Mouse (Mus musculus): ENCODE measurements around the gene Art1. TPM values are rescaled to one million over a fixed set of nuclear protein-coding genes. Genes with fewer than 3 reads are reported as not detected.

Art1 gene
- polyA plus RNA-seq (2014; fragmentation: Nextera tagmentation; extraction: Ambion mirVana), result 0.88 and 1.2 TPM in 2 replicates

DNA sequence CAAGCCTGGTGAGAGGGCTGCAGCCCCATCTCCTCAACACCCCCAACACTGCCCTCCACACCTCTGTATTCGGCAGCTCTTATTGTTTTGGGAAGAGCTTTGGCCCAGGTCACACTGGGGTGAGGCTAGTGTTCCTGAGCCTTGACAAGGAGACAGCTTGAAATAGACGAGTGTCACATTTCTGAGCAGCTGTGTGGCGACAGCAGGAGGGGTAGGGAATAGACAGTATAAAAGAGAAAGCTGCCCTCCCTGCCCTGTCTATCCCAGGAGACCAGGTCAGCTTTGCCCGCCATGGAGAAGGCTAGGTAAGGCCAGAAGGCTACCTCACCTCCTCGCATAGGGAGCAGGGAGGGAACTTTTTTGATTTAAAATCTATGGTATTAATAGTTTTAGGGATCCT is at the start of gene Art1:
Gene Art1 (plus strand): TSS at position 257 of the 400 bp plus-strand sequence.
- H3K4me3 ChIP-seq (ENCODE audit: low read length), result no peak within 1 kb of the TSS
- 31% methylated on average over 5 of the region's 5 CpGs for WGBS
- no peak within 1 kb of the TSS; the same call in 1 of the 2 replicates for H3K27ac ChIP-seq (ENCODE audit: low read depth, low read length)
- H3K27me3 ChIP-seq (ENCODE audit: control insufficient read depth, insufficient read depth, low read length), result no peaks in the 10 kb centered on the region
- no peaks in the 10 kb centered on the region for H3K36me3 ChIP-seq (ENCODE audit: control insufficient read depth, insufficient read depth, low read length)
- peaks cover 9% of the 10 kb centered on the region for H3K4me1 ChIP-seq (ENCODE audit: control insufficient read depth, insufficient read depth, low read length)
- no peaks in the 10 kb centered on the region for H3K9me3 ChIP-seq (ENCODE audit: control insufficient read depth, low read length)
- peak within 1 kb of the TSS; percentile 53 for H3K4me2 ChIP-seq (replicated peaks; ENCODE audit: low read depth, low read length)
- no peak within 1 kb of the TSS for H3K9ac ChIP-seq (ENCODE audit: low read depth, low read length)
- no peak for ATAC-seq (ENCODE audit: low FRiP score, low TSS enrichment)

GRCm38 (mm10) chr7:102061353-102061752 is 40.2 kb upstream of the Art1 start:
- H3K27ac ChIP-seq (ENCODE audit: low read depth, low read length), result no peak overlapping the region
- H3K9me3 ChIP-seq (ENCODE audit: control insufficient read depth, low read length), result no peaks in the 10 kb centered on the region
- no peaks in the 10 kb centered on the region for H3K27me3 ChIP-seq (ENCODE audit: control insufficient read depth, insufficient read depth, low read length)
- H3K9ac ChIP-seq (ENCODE audit: low read depth, low read length), result no peak overlapping the region
- peaks cover 6% of the 10 kb centered on the region; the same call in 1 of the 2 replicates for H3K4me1 ChIP-seq (ENCODE audit: control insufficient read depth, insufficient read depth, low read length)
- 93% methylated on average over 3 of the region's 3 CpGs for WGBS
- no peak overlapping the region for H3K4me3 ChIP-seq (ENCODE audit: low read length)
- ATAC-seq (ENCODE audit: low FRiP score, low TSS enrichment), result no peak
- peaks cover 18% of the 10 kb centered on the region; the same call in 1 of the 2 replicates for H3K36me3 ChIP-seq (ENCODE audit: control insufficient read depth, insufficient read depth, low read length)
- no peak overlapping the region for H3K4me2 ChIP-seq (replicated peaks; ENCODE audit: low read depth, low read length)

DNA sequence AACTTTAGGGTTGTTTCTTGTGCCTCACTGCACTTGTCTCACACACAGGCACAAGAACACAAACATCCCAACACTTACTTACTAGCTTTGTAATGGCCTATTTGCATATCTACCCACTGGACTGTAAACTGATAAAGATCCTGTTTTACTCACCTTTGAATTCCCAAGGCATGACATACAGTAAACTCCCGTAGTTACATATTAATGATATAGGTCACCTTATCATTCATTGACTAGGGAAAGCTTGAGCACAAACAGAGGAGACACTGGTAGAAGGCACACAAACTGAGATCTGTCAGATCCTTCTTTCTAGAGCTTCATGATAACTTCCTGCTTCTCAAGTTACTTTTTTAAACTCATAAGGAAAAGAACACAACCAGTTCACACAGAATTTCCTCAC is 39.3 kb upstream of the Art1 start:
- Histone ChIP-seq H3K36me3 (ENCODE audit: control insufficient read depth, insufficient read depth, low read length) (peaks cover 13% of the 10 kb centered on the region; the same call in 1 of the 2 replicates), H3K27ac (ENCODE audit: low read depth, low read length) (no peak overlapping the region), H3K4me1 (ENCODE audit: control insufficient read depth, insufficient read depth, low read length) (peaks cover 10% of the 10 kb centered on the region; the same call in 1 of the 2 replicates), H3K27me3 (ENCODE audit: control insufficient read depth, insufficient read depth, low read length) (no peaks in the 10 kb centered on the region), H3K4me2 (replicated peaks; ENCODE audit: low read depth, low read length) (no peak overlapping the region), H3K4me3 (ENCODE audit: low read length) (no peak overlapping the region), H3K9ac (ENCODE audit: low read depth, low read length) (no peak overlapping the region), H3K9me3 (ENCODE audit: control insufficient read depth, low read length) (no peaks in the 10 kb centered on the region)
- WGBS, result 76% methylated on average over 1 of the region's 1 CpGs
- ATAC-seq (ENCODE audit: low FRiP score, low TSS enrichment), result no peak

- Histone ChIP-seq H3K4me3 (ENCODE audit: low read length) (peak overlapping the region; percentile 84), H3K9me3 (ENCODE audit: control insufficient read depth, low read length) (no peaks in the 10 kb centered on the region), H3K4me2 (replicated peaks; ENCODE audit: low read depth, low read length) (peak overlapping the region; percentile 57), H3K27me3 (ENCODE audit: control insufficient read depth, insufficient read depth, low read length) (no peaks in the 10 kb centered on the region), H3K4me1 (ENCODE audit: control insufficient read depth, insufficient read depth, low read length) (peaks cover 10% of the 10 kb centered on the region; the same call in 1 of the 2 replicates), H3K36me3 (ENCODE audit: control insufficient read depth, insufficient read depth, low read length) (peaks cover 12% of the 10 kb centered on the region; the same call in 1 of the 2 replicates), H3K27ac (ENCODE audit: low read depth, low read length) (no peak overlapping the region), H3K9ac (ENCODE audit: low read depth, low read length) (no peak overlapping the region)
- ATAC-seq (ENCODE audit: low FRiP score, low TSS enrichment), result no peak
- 75% methylated on average over 9 of the region's 9 CpGs for WGBS
Observed at GRCm38 (mm10) chr7:102063891-102064290, 37.7 kb upstream of the Art1 start.

GRCm38 (mm10) chr7:102064655-102065045 is 36.9 kb upstream of the Art1 start:
- Histone ChIP-seq H3K36me3 (ENCODE audit: control insufficient read depth, insufficient read depth, low read length) (peaks cover 7% of the 10 kb centered on the region; the same call in 1 of the 2 replicates), H3K4me2 (replicated peaks; ENCODE audit: low read depth, low read length) (peak overlapping the region; percentile 57), H3K9me3 (ENCODE audit: control insufficient read depth, low read length) (no peaks in the 10 kb centered on the region), H3K4me1 (ENCODE audit: control insufficient read depth, insufficient read depth, low read length) (peaks cover 10% of the 10 kb centered on the region; the same call in 1 of the 2 replicates), H3K27me3 (ENCODE audit: control insufficient read depth, insufficient read depth, low read length) (no peaks in the 10 kb centered on the region), H3K27ac (ENCODE audit: low read depth, low read length) (peak overlapping the region; percentile 65; the same call in 1 of the 2 replicates), H3K4me3 (ENCODE audit: low read length) (peak overlapping the region; percentile 84), H3K9ac (ENCODE audit: low read depth, low read length) (peak overlapping the region; percentile 79)
- ATAC-seq (ENCODE audit: low FRiP score, low TSS enrichment), result peak; percentile 34; the same call in 1 of the 2 replicates
- WGBS, result 1% methylated on average over 9 of the region's 9 CpGs

DNA sequence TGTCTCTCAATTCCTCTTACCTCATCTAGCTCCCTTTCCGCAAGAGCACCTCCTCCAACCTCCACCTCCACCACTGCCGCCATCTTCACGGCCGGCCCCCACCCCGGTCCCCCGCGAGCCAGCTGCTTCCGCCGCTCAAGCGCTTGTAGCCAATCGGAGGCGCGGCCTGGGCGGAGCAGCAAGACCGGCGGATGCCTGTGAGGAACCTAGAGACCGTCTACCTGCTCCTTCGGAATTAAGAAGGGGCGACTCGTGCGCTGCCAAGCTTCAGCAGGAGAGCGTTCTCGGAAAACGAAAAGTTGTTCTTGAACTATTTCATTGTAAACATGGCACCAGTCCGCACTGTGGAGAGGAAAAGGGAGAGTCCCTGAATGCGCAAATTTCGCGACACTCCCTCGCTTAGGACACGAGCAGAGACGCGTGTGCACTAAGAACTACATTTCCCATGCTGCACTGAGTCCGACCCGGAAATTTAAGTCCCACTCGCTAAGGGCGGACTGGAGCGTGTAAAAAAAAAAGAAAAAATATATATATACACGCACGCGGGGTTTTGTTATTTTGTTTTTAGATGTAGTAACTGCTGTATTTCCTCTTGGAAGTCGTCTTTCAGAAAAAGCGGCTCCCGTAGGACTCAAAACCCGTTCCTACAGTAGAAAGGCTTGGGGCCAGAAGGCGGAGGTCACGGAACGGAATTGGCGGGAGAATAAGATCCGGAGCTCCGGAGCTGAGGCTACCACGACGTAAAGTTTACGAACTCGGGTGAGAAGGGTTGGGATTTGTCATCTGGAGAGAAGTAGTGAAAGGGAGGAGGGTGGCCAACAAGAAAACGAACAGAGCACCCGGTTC is 36.3 kb upstream of the Art1 start, which contains the start of the genes Rnf121, Xndc1 and Xntrpc:
Gene Rnf121 (minus strand): TSS at position 424 of the 846 bp plus-strand sequence.
Gene Xndc1 (plus strand): TSS at position 466 of the 846 bp plus-strand sequence.
Gene Xntrpc (plus strand): TSS at position 668 of the 846 bp plus-strand sequence.
- Histone ChIP-seq H3K27me3 (ENCODE audit: control insufficient read depth, insufficient read depth, low read length) (no peaks in the 10 kb centered on the region), H3K9me3 (ENCODE audit: control insufficient read depth, low read length) (no peaks in the 10 kb centered on the region), H3K36me3 (ENCODE audit: control insufficient read depth, insufficient read depth, low read length) (peaks cover 11% of the 10 kb centered on the region; the same call in 1 of the 2 replicates), H3K9ac (ENCODE audit: low read depth, low read length) (peak within 1 kb of the TSS; percentile 79), H3K4me1 (ENCODE audit: control insufficient read depth, insufficient read depth, low read length) (peaks cover 10% of the 10 kb centered on the region; the same call in 1 of the 2 replicates), H3K4me3 (ENCODE audit: low read length) (peak within 1 kb of the TSS; percentile 84), H3K4me2 (replicated peaks; ENCODE audit: low read depth, low read length) (peak within 1 kb of the TSS; percentile 57), H3K27ac (ENCODE audit: low read depth, low read length) (peak within 1 kb of the TSS; percentile 65; the same call in 1 of the 2 replicates)
- under 1% methylated on average over 56 of the region's 56 CpGs for WGBS
- ATAC-seq (ENCODE audit: low FRiP score, low TSS enrichment), result peak; percentile 98

- 0 out of 2 replicates have a peak overlapping the region, but pooled peaks have one; percentile 65 for H3K27ac ChIP-seq (ENCODE audit: low read depth, low read length)
- H3K4me2 ChIP-seq (replicated peaks; ENCODE audit: low read depth, low read length), result peak overlapping the region; percentile 57
- no peaks in the 10 kb centered on the region for H3K27me3 ChIP-seq (ENCODE audit: control insufficient read depth, insufficient read depth, low read length)
- H3K36me3 ChIP-seq (ENCODE audit: control insufficient read depth, insufficient read depth, low read length), result peaks cover 16% of the 10 kb centered on the region; the same call in 1 of the 2 replicates
- H3K9ac ChIP-seq (ENCODE audit: low read depth, low read length), result peak overlapping the region; percentile 79
- no peaks in the 10 kb centered on the region for H3K9me3 ChIP-seq (ENCODE audit: control insufficient read depth, low read length)
- peaks cover 10% of the 10 kb centered on the region; the same call in 1 of the 2 replicates for H3K4me1 ChIP-seq (ENCODE audit: control insufficient read depth, insufficient read depth, low read length)
- no peak for ATAC-seq (ENCODE audit: low FRiP score, low TSS enrichment)
- H3K4me3 ChIP-seq (ENCODE audit: low read length), result peak overlapping the region; percentile 84
- WGBS, result 68% methylated on average over 6 of the region's 6 CpGs
Observed at GRCm38 (mm10) chr7:102066363-102066762, 35.2 kb upstream of the Art1 start.

DNA sequence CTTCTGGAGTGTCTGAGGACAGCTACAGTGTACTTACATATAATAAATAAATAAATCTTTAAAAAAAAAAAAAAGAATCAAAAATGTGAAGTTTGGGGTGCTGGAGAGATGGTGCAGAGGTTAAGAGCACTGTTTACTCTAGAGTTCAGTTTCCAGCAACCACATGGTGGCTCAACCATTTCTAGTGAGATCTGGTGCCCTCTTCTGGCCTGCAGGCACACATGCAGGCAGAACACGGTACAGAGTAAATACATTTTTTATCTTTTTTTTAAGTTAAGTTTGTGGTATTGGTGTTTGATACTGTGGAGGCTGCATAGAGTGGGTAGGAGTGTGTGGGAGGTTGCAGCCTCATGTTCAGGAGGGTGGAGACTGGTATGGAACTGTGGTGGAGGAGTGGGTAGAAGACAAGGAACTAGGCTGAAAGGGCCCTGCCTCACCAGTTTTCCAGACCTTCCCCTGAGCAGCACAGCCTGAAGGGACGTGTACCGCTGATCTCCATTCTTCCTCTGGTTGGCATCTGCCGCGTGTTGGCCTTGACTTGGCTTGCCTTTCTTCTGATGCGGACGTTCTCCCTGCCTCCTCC is 24.7 kb upstream of the Art1 start:
- no peaks in the 10 kb centered on the region for H3K27me3 ChIP-seq (ENCODE audit: control insufficient read depth, insufficient read depth, low read length)
- H3K9ac ChIP-seq (ENCODE audit: low read depth, low read length), result no peak overlapping the region
- H3K4me3 ChIP-seq (ENCODE audit: low read length), result no peak overlapping the region
- no peaks in the 10 kb centered on the region for H3K9me3 ChIP-seq (ENCODE audit: control insufficient read depth, low read length)
- no peak overlapping the region for H3K4me2 ChIP-seq (replicated peaks; ENCODE audit: low read depth, low read length)
- no peak overlapping the region for H3K27ac ChIP-seq (ENCODE audit: low read depth, low read length)
- WGBS, result 84% methylated on average over 7 of the region's 7 CpGs
- 0 out of 2 replicates have a peak, but pooled peaks have one; percentile 28 for ATAC-seq (ENCODE audit: low FRiP score, low TSS enrichment)
- H3K4me1 ChIP-seq (ENCODE audit: control insufficient read depth, insufficient read depth, low read length), result no peaks in the 10 kb centered on the region
- peaks cover 84% of the 10 kb centered on the region for H3K36me3 ChIP-seq (ENCODE audit: control insufficient read depth, insufficient read depth, low read length)
